Mouse (Mus musculus): Measurements from ENCODE around the gene Zfp598.
"Not testable (repeated sequence)": the region's sequence is repeated elsewhere in the genome, so short reads cannot be mapped to it uniquely, and the experiment has no call there.

The Zfp598 gene

GRCm38 (mm10) chr17:24646381-24646780 is 23.1 kb upstream of the Zfp598 start:
- DNase-seq (ENCODE audit: low spot score in 2 of 2) = no peak

DNA sequence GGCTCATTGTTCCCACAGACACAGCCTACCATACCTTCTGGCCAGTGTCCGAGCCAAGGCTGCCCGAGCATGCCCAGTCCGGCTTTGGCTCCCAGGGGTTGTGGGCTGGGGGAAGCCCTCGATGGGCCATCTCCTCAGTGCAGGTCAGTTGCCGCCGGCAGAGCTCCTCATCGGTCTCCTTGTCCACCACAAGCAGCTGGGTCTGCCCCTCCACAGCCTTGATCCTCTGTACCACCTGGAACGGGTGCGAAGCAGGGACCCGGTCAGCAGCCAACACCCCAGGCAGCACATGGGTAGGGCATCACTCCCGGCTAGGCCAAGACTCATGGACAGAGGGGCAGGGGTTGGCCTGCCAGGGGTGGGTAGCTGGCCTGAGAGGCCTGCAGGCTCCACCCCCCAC is 22.0 kb upstream of the Zfp598 start:
- no peak for DNase-seq (ENCODE audit: low spot score in 2 of 2)

DNA sequence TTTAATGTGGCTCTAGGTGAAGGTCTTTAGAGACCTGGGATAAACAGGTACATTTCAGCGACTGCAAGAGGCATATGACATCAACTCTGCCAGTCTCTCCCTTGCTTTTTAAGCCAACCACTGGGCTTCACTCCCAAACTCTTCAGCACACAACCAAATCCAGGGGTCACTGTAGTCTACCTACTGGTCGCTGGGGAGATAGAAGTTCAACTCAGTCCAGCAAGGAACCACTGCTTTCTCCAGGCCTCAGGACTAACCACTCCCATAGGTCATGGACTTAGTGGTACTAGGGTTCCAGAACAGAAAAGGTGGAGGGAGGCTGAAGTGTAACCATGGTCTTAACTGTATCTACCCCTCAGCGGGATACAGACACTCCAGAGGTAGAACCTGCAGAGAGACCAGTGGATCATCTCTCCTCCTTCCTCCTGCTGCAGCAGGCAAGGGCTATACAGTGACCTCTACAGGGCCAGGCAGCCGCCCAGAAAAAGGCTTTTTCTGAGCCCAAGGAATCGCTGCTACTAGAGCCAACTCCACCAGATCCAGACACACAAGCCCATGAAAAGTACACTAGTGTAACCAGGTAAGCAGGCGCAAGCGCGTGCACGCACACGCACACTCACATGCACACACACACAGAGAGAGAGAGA is 20.6 kb upstream of the Zfp598 start:
- no peak for DNase-seq (ENCODE audit: low spot score in 2 of 2)

GRCm38 (mm10) chr17:24649581-24650069 is 19.9 kb upstream of the Zfp598 start:
- DNase-seq (ENCODE audit: low spot score in 2 of 2) = no peak

DNA sequence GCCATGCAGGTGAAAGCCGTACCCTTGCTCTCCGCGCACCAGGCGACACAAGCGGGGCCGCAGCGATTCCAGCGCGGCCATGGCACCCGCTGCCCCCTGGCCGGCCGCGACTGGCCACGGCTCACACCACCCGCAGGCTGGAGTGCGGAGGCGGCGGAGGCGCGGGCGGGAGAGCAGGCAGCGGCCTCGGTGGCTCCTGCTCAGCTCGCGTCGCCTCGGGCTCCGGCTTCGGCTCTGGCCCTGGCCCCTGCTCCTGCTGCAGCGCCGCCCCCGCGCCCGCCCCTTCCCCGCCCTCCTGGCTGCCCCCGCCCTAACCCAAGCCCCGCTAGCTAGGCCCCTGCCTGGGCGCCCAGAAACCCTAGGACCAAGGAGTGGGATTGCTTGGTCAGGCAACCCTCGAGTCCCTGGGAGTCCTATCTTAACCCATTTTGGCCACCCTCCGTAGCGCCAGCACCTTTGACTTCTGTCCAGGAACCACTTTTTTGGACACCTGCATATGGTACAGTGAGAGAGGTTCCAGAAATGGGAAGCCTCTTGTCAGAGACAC is 19.3 kb upstream of the Zfp598 start, which contains the start of gene Slc9a3r2:
Gene Slc9a3r2, minus strand, starts transcription at position 258 of the 547 bp plus-strand sequence.
- DNase-seq (ENCODE audit: low spot score in 2 of 2) = no peak

DNA sequence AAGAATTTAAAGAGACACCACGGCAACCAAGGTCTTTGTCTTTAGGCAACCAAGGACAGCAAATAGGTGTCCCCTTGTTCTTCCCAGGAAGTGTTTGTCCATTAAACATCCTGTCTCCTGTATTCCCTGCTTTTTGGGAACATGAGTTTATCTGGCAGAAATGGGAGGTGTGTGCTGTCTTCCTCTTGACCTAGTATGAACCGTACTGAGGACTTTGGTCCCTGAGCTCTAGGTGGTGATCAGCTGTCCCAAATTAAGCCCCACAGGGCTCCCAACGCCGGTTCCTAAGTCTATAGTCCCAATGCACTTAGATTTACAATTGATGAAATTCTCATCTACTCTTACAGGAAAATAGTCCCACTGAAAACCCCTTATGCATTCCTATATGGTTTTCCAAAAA is 18.7 kb upstream of the Zfp598 start:
- no peak for DNase-seq (ENCODE audit: low spot score in 2 of 2)

DNA sequence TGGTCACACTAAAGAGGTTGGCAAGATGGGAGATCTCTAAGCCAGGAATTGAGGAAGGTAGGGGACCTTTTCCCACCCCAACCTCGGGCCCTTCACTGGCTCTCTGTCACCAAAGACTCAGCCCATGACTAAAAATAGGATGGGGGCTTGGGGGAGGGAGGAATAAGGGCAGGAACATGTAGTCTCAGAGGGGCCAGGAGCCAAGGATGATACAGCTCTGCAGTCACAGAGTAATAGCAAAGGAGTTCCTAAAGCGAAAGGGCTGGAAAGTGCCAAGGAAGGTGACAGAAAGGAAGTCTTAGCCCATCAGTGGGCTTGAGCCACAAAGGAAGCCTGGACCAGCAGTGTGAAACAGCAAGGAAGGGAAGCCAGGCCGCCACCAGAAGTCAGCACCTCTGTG is 17.7 kb upstream of the Zfp598 start:
- DNase-seq (ENCODE audit: low spot score in 2 of 2) = no peak

GRCm38 (mm10) chr17:24653967-24654710 is 15.3 kb upstream of the Zfp598 start:
- peak; percentile 45 to 68 for DNase-seq (ENCODE audit: low spot score in 2 of 2)

DNA sequence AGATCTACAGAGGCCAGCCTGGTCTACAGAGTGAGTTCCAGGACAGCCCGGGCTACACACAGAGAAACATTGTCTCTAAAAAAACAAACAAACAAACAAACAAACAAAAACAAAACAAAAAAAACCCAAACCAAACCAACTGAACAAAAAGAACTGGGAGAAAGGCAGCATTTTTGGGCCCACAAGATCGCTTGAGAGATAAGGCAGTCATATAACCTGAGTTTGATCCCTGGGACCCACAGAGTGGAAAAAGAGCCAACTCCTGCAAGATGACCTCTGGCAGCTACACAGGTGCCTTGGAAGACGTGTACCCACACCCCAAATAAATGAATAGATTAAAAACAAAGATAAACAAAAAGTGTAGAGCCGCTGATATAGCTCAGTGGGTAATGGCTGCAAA is 14.5 kb upstream of the Zfp598 start:
- no peak for DNase-seq (ENCODE audit: low spot score in 2 of 2)

DNA sequence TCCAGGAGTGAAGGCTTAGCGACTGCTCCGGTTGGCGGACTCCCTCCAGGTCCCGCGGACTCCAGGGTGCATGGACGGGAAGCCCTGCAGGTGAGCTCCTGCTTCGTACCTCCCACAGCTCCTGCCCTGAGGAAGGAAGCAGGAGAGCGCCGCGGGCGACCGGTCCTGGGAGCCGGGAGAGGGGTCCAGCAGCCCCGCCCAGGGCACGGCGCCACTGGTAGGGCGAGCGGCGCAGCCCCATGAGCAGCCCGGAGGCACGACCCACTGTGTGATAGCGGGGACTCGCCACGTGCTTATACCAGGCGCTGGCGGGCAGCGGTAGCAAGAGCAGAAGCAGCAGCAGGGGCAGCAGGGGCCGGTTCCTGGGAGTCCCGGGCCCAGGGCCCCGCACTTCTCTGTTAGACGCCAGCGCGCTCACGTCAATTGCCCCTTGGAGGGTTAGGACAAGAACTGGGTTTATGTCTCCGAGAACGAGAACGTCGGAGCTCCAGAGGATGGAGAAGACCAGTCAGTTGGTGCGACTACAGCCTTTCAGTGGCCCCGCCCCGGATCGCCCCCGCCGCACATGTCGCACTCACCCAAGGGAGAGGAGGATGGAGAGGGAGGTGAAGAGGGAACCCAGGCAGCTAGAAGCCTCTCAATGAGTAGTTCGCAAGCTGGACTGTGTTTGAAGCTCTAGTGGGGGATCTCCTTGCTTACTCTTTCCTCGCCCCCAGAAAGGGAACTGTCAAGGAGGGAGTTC is 11.3 kb upstream of the Zfp598 start, which contains the start of gene Npw:
Gene Npw, minus strand, starts transcription at position 441 of the 742 bp plus-strand sequence.
- no peak for DNase-seq (ENCODE audit: low spot score in 2 of 2)

DNA sequence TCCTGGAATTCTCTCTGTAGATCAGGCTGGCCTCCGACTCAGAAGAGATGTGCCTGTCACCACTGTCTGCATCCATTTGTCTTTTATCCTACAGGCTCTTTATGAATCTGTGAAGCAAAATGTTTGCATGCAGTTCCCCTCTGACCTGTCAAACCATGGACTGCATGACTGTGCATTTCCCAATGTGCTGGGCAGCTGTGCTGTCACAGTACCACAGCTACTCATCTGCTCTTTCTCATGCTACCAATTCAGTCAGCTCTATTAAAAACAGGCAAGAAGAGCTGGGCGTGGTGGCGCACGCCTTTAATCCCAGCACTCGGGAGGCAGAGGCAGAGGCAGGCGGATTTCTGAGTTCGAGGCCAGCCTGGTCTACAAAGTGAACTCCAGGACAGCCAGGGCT is 2.5 kb upstream of the Zfp598 start:
- DNase-seq (ENCODE audit: low spot score in 2 of 2) = not testable (repeated sequence)

GRCm38 (mm10) chr17:24667416-24667815 is 2.1 kb upstream of the Zfp598 start:
- DNase-seq (ENCODE audit: low spot score in 2 of 2) = peak in 1 of 2 experiments; percentile 46

GRCm38 (mm10) chr17:24669214-24669544 is 308 bp upstream of the Zfp598 start:
- DNase-seq (ENCODE audit: low spot score in 2 of 2) = not testable (repeated sequence)

DNA sequence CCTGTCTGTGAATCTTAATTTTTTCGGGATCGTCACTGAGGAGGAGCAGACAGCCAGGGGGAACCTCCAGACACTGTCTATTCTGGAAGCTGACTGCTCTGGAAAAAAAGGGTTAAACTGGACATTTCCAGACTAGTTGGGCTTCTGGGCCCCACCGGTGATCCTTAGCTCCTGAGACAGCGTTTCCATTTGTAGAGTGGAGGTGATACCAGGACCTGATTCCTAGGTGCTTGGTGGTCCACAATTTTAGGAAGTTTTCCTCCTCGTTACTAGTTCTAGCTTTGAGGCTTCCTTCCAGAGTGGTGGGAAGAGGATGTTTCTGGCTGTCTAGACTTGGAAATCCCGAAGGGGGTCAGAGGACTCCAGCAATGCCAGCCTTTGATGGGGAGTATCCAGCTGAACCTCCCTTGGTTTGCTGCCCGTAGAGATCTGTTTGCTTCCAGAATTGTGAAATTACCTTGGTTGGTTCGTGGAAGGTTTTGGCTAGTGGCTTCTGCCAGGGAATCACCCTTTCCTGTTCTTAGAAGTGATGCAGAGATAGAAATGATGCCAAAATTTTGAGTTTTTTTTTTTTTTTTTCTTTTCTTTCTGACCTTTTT is 858 bp downstream of the Zfp598 start:
- no peak for DNase-seq (ENCODE audit: low spot score in 2 of 2)

DNA sequence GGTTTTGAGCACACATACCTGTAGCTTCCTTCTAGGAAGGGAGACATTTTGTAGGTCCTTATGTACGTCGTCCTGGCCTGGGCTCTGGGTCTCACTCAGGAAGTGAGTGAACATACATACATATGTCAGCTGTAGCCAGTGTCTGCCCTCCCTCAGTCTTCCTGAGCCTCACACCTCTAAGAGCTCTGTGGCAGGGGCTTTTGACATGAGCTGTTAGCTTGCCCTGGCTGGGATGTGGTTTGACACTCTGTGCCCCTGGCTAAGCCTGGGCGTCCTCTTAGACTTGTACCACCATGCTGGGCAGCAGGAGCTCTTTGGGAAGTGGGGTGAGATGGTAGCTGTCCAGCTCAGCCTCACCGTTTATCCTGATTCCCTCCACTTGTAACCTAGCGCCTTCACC is 1.9 kb downstream of the Zfp598 start:
- DNase-seq (ENCODE audit: low spot score in 2 of 2) = no peak

DNA sequence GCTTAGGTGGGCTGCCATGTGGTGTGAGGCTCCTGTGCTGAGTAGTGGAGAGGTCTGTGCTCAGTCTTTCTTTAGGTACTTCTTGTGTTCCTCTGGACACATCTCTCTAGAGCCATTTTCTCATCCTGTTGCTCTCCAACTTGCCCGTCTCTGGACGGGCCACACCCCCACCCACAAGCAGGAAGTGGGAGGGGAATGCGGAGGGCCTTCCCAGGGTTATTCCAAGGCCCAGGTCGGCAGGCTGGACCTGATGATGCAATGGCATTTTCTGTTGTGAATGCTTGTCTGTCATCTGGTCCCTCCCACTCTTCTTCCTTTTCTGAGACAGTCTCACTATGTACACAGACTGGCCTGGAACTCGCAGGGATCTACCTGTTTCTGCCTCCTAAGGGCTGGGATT is 2.7 kb downstream of the Zfp598 start:
- no peak for DNase-seq (ENCODE audit: low spot score in 2 of 2)

DNA sequence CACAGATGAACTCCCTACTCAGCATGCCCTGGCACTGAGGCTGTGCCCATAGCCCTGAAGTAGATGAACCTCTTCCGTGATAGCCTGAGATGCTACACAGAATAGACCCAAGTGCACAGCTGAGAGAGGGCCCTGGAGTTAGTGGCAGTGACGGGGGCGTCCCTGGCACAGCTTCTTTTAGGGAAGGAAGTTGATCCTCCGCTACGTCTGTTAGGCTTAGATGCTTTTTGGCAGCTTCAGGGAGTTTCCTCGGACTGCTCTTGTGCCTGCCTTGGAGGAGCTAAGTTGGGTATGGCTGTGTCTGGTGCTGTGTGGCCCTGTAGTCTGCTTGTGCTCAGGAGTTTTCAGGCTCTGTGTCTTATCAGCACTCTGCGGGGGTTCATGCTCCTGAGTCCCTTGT is 4.8 kb downstream of the Zfp598 start:
- no peak for DNase-seq (ENCODE audit: low spot score in 2 of 2)

- DNase-seq (ENCODE audit: low spot score in 2 of 2) = peak; percentile 45 to 75
These were observed 6.7 kb downstream of the Zfp598 start for GRCm38 (mm10) chr17:24676187-24676586.

GRCm38 (mm10) chr17:24676877-24677276 is 7.4 kb downstream of the Zfp598 start:
- no peak for DNase-seq (ENCODE audit: low spot score in 2 of 2)

DNA sequence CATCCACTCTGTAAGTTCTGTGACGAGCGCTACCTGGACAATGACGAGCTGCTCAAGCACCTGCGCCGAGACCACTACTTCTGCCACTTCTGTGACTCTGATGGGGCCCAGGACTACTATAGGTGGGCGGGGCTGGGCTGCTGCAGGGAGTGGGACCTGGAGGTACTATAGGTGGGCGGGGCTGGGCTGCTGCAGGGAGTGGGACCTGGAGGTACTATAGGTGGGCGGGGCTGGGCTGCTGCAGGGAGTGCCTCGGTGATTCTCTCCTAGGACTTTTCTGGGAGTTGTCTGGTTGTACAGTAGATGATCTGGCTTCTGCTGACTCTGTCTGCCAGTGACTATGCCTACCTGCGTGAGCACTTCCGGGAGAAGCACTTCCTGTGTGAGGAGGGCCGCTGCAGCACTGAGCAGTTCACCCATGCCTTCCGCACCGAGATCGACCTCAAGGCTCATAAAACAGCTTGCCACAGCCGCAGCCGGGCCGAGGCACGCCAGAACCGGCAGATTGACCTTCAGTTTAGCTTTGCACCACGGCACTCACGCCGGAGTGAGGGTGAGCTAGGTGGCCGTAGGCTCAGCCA is 8.1 kb downstream of the Zfp598 start:
- DNase-seq (ENCODE audit: low spot score in 2 of 2) = no peak

- peak in 1 of 2 experiments; percentile 55 for DNase-seq (ENCODE audit: low spot score in 2 of 2)
These were observed 17.0 kb downstream of the Zfp598 start for GRCm38 (mm10) chr17:24686514-24686913.
